Mouse (Mus musculus): ENCODE measurements around the gene Brox. TPM values are rescaled to one million over a fixed set of nuclear protein-coding genes. Genes with fewer than 3 reads are reported as not detected.
"Not testable (repeated sequence)": the region's sequence is repeated elsewhere in the genome, so short reads cannot be mapped to it uniquely, and the experiment has no call there.

Brox gene
- 24.6 and 32.7 TPM in 2 replicates for total RNA-seq (2015)
- 35.8 and 47.5 TPM in 2 replicates for total RNA-seq (2017)

DNA sequence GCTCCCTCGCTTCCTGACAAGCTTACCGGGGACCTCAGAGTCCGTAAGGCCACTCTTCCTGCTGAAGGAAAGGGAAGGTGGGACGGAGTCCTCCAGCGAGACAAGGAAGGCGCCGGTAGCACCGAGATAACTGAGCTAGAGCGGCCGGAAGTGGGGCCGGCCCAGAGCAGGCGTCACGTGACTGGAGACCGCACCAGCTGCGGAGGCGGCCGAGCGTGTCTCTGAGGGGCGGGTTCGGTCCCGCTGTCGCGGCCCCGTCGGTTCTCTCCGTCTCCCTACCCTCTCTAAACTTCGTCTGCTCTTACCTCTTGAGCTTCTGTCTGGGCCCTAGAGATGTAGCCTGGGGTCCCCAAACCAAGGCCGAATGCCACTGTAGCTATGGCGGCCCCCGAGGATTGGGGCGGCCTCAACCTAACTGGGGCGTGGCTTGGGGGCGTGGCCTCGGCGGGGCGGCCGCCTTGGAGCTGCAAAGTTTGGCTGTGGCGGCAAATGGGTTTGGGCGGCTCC is at the start of gene Brox:
Brox (minus strand) TSS at position 393 of the 507 bp plus-strand sequence.
- ATAC-seq (replicated peaks; ENCODE audit: poor library complexity), result peak; percentile 69

DNA sequence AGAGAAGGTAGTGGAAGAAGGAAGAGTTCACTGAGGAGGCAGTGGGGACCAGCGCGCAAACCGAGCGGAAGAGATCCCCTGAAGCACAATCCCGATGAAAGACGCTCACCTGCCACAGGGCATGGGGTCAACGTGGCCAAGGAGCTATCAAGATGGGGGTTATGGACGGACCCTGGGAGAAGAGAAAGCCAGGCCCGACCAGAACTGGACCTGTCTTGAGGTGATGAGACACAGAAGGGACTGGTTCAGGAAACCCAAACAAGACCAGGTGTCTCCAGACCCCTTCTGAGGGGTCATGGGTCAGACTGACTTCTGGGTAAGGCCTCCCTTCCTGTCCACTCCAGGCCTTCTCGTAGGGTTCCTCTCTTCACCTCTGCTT is 48.7 kb upstream of the Brox start:
- no peak for ATAC-seq (replicated peaks; ENCODE audit: poor library complexity)

DNA sequence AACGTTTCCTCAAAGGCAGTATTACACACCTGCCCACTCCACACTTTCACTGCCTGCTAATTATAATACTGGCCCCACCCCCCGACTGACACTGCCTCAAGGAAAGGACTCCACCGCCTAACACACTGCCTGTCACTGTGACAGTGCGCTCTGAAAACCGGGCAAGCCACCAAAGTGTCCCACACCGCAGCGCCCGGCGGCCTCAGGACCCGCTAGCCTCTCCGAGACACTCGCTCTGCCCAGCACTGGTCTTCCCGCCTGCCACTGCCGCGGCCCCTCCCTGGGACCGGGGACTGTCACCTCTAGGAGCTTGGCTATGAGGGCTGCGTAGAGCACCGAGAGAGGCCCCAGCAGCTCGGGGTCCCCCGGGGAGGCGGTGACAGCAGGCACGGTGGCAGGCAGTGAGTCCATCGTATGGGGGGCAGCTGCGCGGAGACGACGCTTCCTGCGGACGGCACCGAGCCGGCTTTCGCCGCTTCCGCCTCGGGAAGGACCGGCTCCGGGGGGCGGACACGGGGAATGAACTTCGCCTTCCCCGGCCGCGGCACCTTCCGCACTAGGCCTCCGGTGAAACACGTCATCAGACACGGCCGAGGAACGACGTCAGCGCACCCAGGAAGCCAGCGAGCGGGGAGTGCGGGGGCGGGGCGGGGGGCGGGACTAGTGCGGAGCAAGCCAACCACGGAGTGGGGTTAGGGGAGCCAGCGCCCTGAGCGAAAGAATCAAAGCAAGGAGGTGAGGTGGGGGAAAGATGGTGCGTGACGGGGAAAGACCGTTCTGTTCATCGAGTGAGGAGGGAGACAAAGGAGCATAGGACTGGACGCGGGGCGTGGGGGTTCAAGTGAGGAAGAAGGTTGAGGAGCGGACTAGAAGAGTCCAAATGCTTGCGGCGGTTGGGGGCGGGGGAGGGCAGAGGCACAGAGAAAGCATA is 48.1 kb upstream of the Brox start:
- peak; percentile 83 for ATAC-seq (replicated peaks; ENCODE audit: poor library complexity)

DNA sequence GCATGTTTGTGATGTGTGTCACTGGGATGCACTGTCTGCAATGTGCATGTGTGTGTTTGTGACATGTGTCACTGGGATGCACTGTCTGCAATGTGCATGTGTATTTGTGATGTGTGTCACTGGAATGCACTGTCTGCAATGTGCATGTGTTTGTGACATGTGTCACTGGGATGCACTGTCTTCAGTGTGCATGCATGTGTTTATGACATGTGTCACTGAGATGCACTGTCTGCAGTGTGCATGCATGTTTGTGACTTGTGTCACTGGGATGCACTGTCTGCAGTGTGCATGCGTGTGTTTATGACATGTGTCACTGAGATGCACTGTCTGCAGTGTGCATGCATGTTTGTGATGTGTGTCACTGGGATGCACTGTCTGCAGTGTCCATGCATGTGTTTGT is 45.8 kb upstream of the Brox start:
- ATAC-seq (replicated peaks; ENCODE audit: poor library complexity), result not testable (repeated sequence)

DNA sequence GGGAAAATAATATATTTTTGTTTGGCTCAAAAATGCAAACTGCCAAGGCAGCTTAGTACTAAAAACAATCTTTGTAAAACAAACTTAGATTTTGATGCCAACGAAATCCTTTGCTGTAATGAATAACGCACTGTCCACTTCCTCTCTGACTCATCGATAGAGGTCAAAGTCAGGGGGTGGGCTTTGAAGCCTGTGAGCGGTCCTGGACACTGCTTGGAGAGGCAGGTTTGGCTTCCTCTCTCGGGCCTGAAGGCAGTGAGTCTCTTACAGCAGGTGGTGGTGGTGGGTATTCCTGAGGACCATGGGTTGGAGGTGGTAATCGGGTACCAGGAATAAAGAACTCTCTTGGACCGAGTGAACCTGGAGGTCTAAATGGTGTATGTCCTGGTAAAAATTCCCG is 30.1 kb upstream of the Brox start:
- ATAC-seq (replicated peaks; ENCODE audit: poor library complexity), result no peak

DNA sequence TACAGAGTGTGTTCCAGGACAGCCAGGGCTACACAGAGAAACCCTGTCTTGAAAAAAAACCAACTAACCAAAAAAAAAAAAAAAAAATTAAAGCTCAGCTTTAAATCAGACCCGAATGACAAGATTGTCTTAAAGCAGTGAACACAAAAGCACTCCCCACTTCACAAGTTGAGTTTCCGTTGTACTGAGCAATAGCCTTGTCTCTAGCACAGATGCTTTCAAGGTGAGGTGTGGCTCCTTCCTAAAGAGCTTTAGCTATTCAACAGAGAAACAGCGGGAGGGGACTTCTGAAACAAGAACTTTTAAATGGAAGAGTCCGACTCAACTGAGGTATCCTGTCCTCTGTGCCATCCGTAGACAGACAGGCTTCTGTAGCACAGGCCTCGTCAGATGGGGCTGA is 27.4 kb upstream of the Brox start:
- no peak for ATAC-seq (replicated peaks; ENCODE audit: poor library complexity)

DNA sequence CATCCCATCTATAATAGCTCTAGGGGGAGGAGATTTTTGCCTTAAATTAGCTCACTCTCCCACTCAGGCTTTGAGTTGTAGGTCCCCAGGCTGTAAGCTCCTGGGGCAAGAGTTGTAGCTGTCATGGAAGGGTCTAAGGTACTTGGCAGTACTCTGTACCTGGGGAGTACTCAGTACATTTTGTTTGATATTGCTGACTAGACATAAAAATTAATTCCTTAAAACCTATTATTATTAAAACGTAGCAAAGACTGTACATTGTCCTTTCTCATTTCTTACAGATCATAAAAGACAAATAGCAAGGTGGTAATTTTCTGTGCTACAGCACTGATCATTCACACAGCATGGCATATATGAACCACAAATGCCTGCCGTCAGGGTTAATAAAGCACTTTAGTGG is 26.9 kb upstream of the Brox start:
- ATAC-seq (replicated peaks; ENCODE audit: poor library complexity), result no peak

DNA sequence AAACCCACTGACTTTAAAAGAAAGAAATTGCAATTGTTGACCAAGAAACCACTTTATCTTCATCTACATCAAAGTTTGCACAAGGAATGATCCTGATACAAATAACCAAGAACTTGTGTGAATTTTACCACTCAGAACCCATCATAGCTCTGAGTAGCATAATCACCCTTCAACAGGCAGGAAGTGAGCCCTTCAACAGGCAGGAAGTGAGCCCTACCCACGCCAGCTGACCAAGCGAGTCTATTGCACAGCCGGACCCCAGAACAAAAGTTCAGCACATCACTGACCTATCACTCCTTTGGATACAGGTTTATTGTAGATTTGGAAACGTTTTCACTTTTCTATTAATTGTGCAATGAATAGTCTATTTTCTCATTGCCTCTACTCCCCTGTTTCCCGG is 25.4 kb upstream of the Brox start:
- peak; percentile 20; the same call in 1 of the 2 replicates for ATAC-seq (replicated peaks; ENCODE audit: poor library complexity)

DNA sequence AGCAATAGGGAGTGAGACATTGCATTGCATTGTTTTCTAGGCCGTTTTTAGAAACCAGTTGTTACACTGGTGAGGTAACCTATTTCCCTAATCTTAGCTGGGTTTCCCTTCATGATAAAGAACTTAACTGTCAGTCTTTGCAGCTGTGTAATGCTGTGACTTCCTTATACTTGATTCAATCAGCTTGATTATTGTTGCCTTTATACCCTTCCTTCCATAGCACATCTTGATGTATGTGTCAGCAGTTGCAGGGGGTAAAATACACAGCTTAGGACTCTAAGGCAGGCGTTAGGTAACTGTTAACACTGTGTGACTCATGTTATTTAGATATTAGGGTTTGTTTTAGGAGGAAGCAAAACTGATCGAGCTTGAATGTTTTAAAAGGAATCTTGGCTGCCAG is 23.6 kb upstream of the Brox start:
- ATAC-seq (replicated peaks; ENCODE audit: poor library complexity), result peak; percentile 68

DNA sequence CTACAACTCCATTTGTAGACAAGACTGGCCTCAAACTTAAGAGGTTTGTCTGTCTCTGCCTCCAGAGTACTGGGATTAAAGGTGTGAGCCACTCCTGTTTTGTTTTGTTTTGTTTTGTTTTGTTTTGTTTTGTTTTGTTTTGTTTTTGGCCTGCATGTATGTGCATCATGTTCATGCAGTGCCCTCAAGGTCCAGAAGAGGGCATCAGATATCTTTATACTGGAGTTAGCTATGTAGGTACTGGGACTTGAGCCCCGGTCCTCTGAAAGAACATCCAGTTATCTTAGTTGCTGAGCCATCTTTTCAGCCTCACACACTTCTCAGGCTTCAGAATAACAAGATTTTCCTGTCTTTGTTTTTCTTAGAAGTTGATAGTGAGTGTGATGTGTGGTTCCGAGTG is 18.7 kb upstream of the Brox start:
- peak; percentile 58 for ATAC-seq (replicated peaks; ENCODE audit: poor library complexity)

DNA sequence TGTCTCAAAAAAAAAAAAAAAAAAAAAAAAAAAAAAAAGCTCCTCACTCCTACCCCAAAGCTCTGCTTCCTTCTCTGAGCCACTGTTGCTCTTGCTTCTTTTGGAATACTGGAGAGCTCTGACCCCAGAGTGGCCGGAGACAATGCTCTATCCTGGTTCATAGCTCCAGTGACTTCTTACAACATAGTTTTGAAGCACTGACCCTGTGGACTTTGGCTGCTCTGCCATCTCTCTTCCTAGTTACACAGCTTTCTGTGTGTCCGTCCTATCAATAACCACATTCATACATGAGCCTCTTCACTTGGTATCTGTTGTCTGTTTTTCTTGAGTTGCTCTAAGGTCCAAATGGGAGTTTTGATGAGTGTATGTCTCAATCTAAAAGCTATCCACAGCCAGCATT is 15.0 kb upstream of the Brox start:
- ATAC-seq (replicated peaks; ENCODE audit: poor library complexity), result no peak

DNA sequence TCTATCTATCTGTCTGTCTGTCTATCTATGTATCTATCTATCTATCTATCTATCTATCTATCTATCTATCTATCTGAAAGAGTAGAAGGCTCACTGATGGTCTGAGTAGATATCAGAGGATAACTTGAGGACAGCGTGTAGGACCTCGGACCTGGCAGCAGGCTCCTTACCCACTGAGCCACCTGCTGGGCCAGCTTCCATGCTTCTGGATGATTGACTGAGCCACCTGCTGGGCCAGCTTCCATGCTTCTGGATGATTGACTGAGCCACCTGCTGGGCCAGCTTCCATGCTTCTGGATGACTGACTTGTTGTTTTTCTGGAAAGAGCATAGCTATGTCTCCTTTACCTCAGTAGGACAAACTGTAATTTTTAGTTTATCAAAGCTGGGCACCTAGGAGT is 12.5 kb upstream of the Brox start:
- ATAC-seq (replicated peaks; ENCODE audit: poor library complexity), result not testable (repeated sequence)

DNA sequence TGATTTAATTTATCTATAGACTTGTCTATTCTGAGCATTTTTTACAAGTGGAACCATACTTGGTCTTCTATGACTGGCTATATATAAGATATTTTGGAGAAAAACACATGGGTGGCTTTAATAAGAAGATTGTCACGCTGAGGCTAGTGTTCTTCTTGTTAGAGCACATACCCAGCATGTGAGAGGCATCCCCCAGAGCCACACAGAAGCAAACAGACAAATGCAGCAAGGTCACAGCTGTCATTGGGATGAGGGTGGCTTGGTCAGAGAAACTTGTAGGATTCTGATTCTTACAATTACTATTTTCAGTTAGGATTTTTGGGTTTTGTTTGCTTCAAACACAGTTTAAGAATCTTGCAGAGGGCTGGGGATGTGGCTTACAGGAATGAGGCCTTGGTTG is 11.4 kb upstream of the Brox start:
- no peak for ATAC-seq (replicated peaks; ENCODE audit: poor library complexity)

DNA sequence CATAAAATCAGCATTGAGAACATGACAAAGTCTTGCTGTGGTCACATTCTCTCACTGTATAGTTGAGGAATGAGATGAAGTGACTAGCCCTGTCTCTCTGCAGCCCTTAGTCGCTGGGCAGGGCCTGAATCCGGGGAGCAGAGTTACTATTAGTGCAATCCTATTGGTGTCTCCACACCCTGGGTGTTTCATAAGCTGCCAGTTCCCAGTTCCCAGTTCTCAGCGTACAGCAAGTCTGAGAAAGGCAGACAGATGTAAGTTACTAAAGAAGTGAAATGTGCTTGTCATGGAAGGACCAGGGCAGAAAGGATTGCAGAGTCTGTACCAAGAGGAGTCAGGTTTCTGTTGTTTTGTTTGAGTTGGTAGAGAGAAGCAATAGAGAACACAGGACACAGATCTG is 10.5 kb upstream of the Brox start:
- peak; percentile 44; the same call in 1 of the 2 replicates for ATAC-seq (replicated peaks; ENCODE audit: poor library complexity)

DNA sequence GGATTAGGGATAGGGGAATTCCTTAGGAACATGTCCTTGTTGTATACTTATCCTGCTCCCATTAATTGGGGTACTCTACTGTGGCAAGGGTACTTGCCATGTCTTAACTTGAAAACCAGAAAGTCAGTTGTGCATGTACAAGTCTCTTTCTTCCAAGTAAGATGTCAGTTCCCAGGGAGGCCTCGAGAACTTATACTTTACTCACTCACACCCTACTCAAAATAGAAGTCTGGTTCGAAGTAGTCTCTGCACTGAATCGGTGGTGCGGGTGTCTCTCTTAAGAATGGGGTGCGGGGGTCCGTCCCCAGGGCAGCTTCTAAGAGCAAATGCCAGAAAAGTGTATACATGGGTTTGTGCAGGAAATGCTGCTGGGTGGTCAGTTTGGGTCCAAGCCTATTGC is 2.1 kb upstream of the Brox start:
- ATAC-seq (replicated peaks; ENCODE audit: poor library complexity), result no peak

DNA sequence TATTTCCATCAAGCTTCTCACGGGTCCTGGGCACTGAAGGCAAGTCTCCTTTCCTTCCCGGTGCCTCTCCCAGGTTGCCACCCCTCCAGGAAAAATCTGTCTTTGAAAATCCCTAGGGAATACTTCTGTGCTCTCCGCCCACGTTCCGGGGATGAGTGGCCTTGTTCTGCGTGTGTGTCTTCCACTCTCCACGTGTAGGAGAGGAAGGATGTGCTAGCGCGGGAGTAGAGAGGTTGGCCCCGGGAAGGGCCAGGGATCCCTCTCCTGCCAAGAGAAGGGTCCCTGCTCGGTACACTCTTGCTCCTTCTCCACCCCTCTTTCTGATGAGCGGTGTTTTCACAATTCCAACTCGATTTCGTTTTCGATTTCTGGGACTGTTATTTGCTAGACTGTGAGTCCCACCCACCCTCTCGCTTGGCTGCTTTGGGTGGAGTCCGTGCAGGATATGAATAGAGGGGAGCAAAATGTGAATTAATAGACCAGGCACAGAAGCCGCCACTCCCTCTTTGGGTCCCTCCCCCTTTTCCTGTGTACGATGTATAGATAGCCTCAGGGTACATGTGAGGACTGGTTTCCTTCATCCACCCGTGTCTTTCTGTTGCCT is 919 bp upstream of the Brox start:
- ATAC-seq (replicated peaks; ENCODE audit: poor library complexity), result peak; percentile 54

DNA sequence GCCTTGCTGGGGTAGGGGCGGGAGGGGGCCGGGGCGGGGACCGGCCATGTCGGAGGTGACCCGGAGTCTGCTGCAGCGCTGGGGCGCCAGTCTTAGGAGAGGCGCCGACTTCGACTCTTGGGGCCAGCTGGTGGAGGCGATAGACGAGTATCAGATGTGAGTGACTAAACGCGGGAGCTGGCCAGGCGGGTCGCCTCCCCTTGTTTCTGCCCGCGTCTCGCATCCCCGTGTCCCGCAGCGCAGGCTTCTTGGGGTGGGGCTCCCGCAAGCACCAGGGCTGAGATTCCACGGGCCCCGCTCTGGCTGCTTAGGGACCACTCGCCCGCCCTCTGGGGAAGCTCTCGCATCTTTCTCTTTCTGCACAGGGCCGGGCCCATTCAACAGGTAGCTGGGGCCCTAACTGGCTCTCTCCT is 410 bp upstream of the Brox start:
- ATAC-seq (replicated peaks; ENCODE audit: poor library complexity), result peak; percentile 28

DNA sequence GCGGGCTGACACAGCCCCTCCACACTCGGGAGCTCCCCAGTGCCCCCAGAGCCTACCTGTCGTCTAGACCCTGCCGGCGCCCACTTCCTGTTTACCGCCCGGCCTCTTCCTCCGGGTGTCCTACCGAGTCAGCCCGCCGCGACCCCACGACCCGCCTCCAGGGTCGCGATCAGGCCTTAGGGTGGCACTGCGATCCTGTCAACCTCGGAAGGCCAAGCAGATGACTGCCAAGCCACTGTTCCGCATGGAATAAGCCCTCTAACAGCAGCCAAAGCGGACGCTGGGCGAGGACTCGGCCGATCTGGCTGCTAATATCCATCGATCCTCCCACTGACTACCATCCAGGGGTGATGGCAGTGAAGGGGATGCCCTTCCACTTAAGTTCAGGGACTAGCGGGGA is 604 bp downstream of the Brox start, which contains the start of gene Aida:
Aida (plus strand) TSS at position 126 of the 400 bp plus-strand sequence.
- peak; percentile 32 for ATAC-seq (replicated peaks; ENCODE audit: poor library complexity)

DNA sequence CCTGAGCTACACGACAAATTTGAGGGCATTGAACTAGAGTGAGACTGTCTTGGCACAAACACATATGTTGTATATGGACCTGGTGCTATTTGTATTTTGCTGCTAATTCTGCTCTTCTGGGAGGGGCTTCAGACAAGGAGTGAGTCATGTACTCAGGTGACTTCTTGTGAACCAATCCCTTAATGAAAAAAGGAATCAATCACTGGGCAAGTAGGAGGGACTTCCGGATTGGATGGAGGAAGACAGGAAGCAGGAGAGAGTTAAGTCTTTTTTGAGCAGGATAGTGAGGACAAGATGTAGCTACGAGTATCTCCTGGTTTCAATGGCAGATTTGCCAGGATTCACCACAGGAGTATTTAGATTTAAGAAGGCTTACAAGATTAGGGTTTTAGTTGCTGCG is 7.5 kb downstream of the Brox start:
- no peak for ATAC-seq (replicated peaks; ENCODE audit: poor library complexity)

DNA sequence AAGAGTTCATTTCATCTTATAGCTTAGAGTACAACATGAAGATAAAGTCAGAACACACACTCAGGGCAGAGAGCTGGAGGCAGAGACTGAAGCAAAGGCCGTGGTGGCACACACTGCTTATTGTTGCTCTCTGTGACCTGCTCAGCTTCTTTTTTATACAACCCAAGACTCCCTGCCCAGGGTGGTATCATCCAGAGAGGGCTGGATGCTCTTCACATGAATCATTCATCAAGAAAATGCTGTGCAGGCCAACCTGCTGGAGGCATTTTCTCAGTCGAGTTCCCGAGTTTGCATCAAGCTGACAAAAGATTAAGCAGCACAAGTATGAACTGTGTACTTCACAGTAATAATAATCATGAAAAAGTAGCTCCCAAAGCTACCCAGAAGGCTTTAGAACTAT is 8.7 kb downstream of the Brox start:
- ATAC-seq (replicated peaks; ENCODE audit: poor library complexity), result no peak

DNA sequence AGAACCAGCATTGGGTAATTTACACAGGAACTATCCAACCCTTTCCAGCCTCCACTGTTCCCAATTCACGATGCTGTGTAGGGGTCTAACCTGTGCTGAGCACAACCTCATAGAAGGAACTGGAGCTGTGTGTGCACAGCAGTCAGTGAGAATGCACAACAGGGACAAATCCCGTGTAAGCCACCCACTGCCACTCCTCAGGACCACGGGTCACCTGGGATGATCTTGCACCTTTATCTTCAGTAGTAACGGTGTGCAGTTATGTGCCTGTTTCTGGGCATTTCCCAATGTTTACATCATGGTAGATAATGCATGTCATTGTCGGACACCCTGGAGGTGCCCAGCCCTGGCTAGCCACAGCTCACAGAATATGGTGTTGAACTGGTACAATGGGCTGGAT is 21.3 kb downstream of the Brox start:
- ATAC-seq (replicated peaks; ENCODE audit: poor library complexity), result no peak

DNA sequence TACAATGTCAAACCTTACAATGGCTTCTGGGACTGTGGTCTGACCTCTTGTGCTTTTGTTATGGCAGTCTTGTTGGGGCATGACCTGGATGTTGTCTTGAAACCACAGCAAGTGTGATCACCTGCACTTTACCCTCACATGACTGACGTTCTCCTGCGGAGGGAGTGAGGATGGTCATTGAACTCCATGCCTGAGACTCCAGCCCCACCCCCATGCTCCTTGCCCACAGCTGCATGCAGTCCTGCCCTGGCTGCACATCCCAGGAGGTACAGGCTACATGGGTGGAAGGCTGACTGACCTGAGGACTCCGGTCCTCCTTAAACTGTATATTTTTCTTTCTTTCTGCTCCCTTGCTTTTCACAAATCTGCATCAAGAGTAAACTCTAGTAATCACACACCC is 22.7 kb downstream of the Brox start:
- ATAC-seq (replicated peaks; ENCODE audit: poor library complexity), result no peak

Data from megakaryocyte progenitor cell, adult 5-6 weeks (primary cell).